Mouse (Mus musculus) activated CD4-positive, CD25-positive, alpha-beta regulatory T cell, adult 4 months (primary cell): ENCODE results near the gene Gm49325. TPM values are rescaled to one million over a fixed set of nuclear protein-coding genes. Genes with fewer than 3 reads are reported as not detected.
"Not testable (repeated sequence)": the region's sequence is repeated elsewhere in the genome, so short reads cannot be mapped to it uniquely, and the experiment has no call there.

ENCODE experiments used
- ATAC-seq: one replicate; pipeline ENCODE4 v1.8.0; 2017
- polyA plus RNA-seq, 2 experiments: library from polyadenylated mRNA; unstranded; fragments of 100-300 nt; shearing (Covaris generic); gene quantifications; one replicate each; pipeline ENCODE4 v1.2.1; 2017

Gm49325 gene
- polyA plus RNA-seq, 2 experiments from 2014 or later: 6.5 TPM; not detected in 1

GRCm38 (mm10) chr10:77685895-77686664 lies 80.1 kb downstream of the Gm49325 start, which contains the start of gene Tspear:
Gene Tspear, plus strand, starts transcription at chr10:77686569.
- ATAC-seq: no peak

DNA sequence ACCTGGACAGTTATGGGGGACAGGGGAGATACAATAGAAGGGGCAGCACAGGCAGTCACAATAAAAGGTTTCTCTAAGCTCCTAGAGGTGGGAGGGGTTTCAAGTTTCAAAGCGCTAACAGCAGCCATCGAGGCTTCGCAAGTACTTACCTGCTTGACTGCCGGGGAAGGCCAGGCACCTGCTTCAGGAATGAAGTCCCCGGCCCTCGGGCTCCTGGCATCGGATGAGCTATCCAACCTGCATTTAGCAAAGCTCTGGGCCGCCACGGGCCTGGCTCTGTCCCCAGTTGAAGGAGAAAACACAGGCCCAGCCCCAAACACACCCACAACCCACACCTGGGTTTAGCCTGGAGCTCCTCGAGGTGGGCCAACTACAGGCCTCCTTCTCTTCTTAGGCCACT lies 81.0 kb downstream of the Gm49325 start:
- ATAC-seq: no peak

DNA sequence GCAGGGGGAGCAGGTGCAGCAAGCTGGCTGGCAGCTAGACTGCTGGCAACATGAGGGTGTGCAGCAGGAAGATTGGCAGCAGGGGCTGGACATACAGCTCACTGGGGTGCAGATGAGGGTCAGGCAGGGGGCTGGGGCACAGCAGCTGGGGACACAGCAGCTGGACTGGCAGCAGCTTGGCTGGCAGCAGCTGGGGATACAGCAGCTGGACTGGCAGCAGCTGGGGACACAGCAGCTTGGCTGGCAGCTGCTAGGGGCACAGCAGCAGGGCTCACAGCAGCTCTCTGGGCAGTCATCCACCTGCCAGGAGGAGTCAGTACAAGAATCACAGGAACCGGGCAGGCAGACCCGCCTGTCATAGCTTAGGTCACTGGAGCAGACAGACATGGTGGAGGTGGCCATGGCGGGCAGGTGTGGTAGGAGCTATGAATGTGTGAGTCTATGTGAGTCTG lies 84.4 kb downstream of the Gm49325 start, which contains the start of gene Gm19402:
TSS of gene Gm19402 (minus strand) at position 402 of the 452 bp plus-strand sequence.
- ATAC-seq: not testable (repeated sequence)

Other genes starting within 250 kb of the Gm49325 start
- 1 to 10 TPM in 1 of 2 experiments, under 1 TPM in 1; 0.71 to 1.0 TPM for gene Adarb1, start 187.9 kb upstream of the Gm49325 start, polyA plus RNA-seq
- gene Fam207a, start 90.4 kb upstream of the Gm49325 start, polyA plus RNA-seq: 10 to 100 TPM; 15.2 to 15.3 TPM
- 100 to 1,000 TPM; 375 to 386 TPM for gene Itgb2, start 75.9 kb upstream of the Gm49325 start, polyA plus RNA-seq
- gene Pttg1ip, start 24.5 kb upstream of the Gm49325 start, polyA plus RNA-seq: 10 to 100 TPM; 85.6 to 92.6 TPM
- 10 to 100 TPM; 75.5 to 83.8 TPM for gene Sumo3, start 100 bp upstream of the Gm49325 start, polyA plus RNA-seq
- 10 to 100 TPM; 36.5 to 39.3 TPM for gene Ube2g2, start 16.1 kb downstream of the Gm49325 start, polyA plus RNA-seq
- gene Tspear, start 80.4 kb downstream of the Gm49325 start, polyA plus RNA-seq: under 1 TPM; 0.38 to 0.40 TPM
- gene Gm19402, start 84.6 kb downstream of the Gm49325 start, polyA plus RNA-seq: not detected
- not detected for gene Gm9508, start 91.0 kb downstream of the Gm49325 start, polyA plus RNA-seq
- not detected for gene Gm10272, start 100.4 kb downstream of the Gm49325 start, polyA plus RNA-seq
- gene Gm10024, start 105.3 kb downstream of the Gm49325 start, polyA plus RNA-seq: not detected
- not detected for gene Gm10142, start 109.6 kb downstream of the Gm49325 start, polyA plus RNA-seq
- not detected for gene Krtap12-1, start 114.4 kb downstream of the Gm49325 start, polyA plus RNA-seq
- not detected for gene Gm10100, start 120.3 kb downstream of the Gm49325 start, polyA plus RNA-seq
- gene Gm18596, start 136.4 kb downstream of the Gm49325 start, polyA plus RNA-seq: not detected
- gene Gm9736, start 145.2 kb downstream of the Gm49325 start, polyA plus RNA-seq: not detected
- not detected for gene Gm3233, start 153.5 kb downstream of the Gm49325 start, polyA plus RNA-seq
- gene Gm3238, start 165.1 kb downstream of the Gm49325 start, polyA plus RNA-seq: not detected
- gene Gm7138, start 170.7 kb downstream of the Gm49325 start, polyA plus RNA-seq: not detected
- gene Gm3250, start 176.3 kb downstream of the Gm49325 start, polyA plus RNA-seq: not detected
- not detected for gene Gm7137, start 182.0 kb downstream of the Gm49325 start, polyA plus RNA-seq
- not detected for gene Gm9639, start 188.9 kb downstream of the Gm49325 start, polyA plus RNA-seq
- gene Gm19668, start 192.9 kb downstream of the Gm49325 start, polyA plus RNA-seq: not detected
- gene Gm9507, start 205.6 kb downstream of the Gm49325 start, polyA plus RNA-seq: not detected
- not detected for gene Gm2696, start 208.5 kb downstream of the Gm49325 start, polyA plus RNA-seq
- not detected for gene Krtap10-4, start 220.9 kb downstream of the Gm49325 start, polyA plus RNA-seq
- gene Krtap10-10, start 229.8 kb downstream of the Gm49325 start, polyA plus RNA-seq: not detected
- gene Gm36176, start 240.6 kb downstream of the Gm49325 start, polyA plus RNA-seq: not detected
- not detected for gene Gm10318, start 246.7 kb downstream of the Gm49325 start, polyA plus RNA-seq